Mouse (Mus musculus) hindbrain, embryonic 10.5 days (tissue): ENCODE data around the gene Dpt. TPM values are rescaled to one million over a fixed set of nuclear protein-coding genes. Genes with fewer than 3 reads are reported as not detected.
A peak's percentile ranks its signal among the peaks of the same experiment; 100 is the strongest.

Source experiments
- DNase-seq: peaks from one replicate; pipeline ENCODE4 v3.0.0-alpha.2; 2017; ENCODE audit warnings: low spot score
- H3K27ac ChIP-seq: fragments of 300-500 bp; sonication (generic); 2 replicates; pipeline ENCODE4 v1.5.1; 2016; ENCODE audit warnings: mild to moderate bottlenecking, moderate library complexity
- H3K27me3 ChIP-seq: fragments of 300-500 bp; sonication (generic); 2 replicates; pipeline ENCODE4 v1.6.1; 2016; ENCODE audit warnings: mild to moderate bottlenecking; ENCODE audit not compliant: poor library complexity, insufficient read depth, severe bottlenecking
- H3K36me3 ChIP-seq: fragments of 300-500 bp; sonication (generic); 2 replicates; pipeline ENCODE4 v1.6.1; 2016; ENCODE audit warnings: mild to moderate bottlenecking, moderate library complexity
- H3K4me1 ChIP-seq: fragments of 300-500 bp; sonication (generic); replicated peaks from 2 replicates; pipeline ENCODE4 v1.6.1; 2016; ENCODE audit warnings: mild to moderate bottlenecking
- H3K4me3 ChIP-seq: fragments of 300-500 bp; sonication (generic); 2 replicates; pipeline ENCODE4 v1.5.1; 2016; ENCODE audit warnings: mild to moderate bottlenecking, moderate library complexity
- H3K9me3 ChIP-seq: fragments of 300-500 bp; sonication (generic); 2 replicates; pipeline ENCODE4 v1.6.1; 2016; ENCODE audit warnings: mild to moderate bottlenecking, moderate library complexity
- WGBS: fragments of 180-500 bp; shearing (Covaris S2); methylation state at CpG from one replicate; pipeline ENCODE4 v1.1.7; 2016; 5-methylcytosine and 5-hydroxymethylcytosine counted together
- polyA plus RNA-seq: library from polyadenylated mRNA; unstranded; fragments of >200 nt; fragmentation: Nextera tagmentation; extraction: Ambion mirVana; gene quantifications from 2 replicates; pipeline ENCODE4 v1.2.1, GENCODE M21; 2016

Dpt gene
- polyA plus RNA-seq, 1 experiment from 2014 or later: not detected

- no peaks in the 10 kb centered on the region for H3K36me3 ChIP-seq
- no peaks in the 10 kb centered on the region for H3K4me1 ChIP-seq
- H3K9me3 ChIP-seq: no peaks in the 10 kb centered on the region
- H3K4me3 ChIP-seq: no peak overlapping the region
- H3K27me3 ChIP-seq: no peaks in the 10 kb centered on the region
- WGBS: 95% methylated on average over 1 of the region's 1 CpGs
- DNase-seq: no peak
- H3K27ac ChIP-seq: no peak overlapping the region
Observed at GRCm38 (mm10) chr1:164797746-164798285, 1.4 kb downstream of the Dpt start.

- H3K4me1 ChIP-seq: no peaks in the 10 kb centered on the region
- no peaks in the 10 kb centered on the region for H3K36me3 ChIP-seq
- no peak overlapping the region for H3K4me3 ChIP-seq
- 50% methylated on average over 1 of the region's 1 CpGs for WGBS
- no peak overlapping the region for H3K27ac ChIP-seq
- peak; percentile 4 for DNase-seq
- H3K27me3 ChIP-seq: no peaks in the 10 kb centered on the region
- H3K9me3 ChIP-seq: no peaks in the 10 kb centered on the region
Observed at GRCm38 (mm10) chr1:164798471-164798922, 2.1 kb downstream of the Dpt start.

- 85% methylated on average over 3 of the region's 3 CpGs for WGBS
- H3K36me3 ChIP-seq: no peaks in the 10 kb centered on the region
- no peak overlapping the region for H3K4me3 ChIP-seq
- H3K9me3 ChIP-seq: no peaks in the 10 kb centered on the region
- H3K27ac ChIP-seq: no peak overlapping the region
- no peaks in the 10 kb centered on the region for H3K27me3 ChIP-seq
- no peak for DNase-seq
- H3K4me1 ChIP-seq: no peaks in the 10 kb centered on the region
Observed at GRCm38 (mm10) chr1:164799161-164799560, 2.7 kb downstream of the Dpt start.

- Histone ChIP-seq H3K27ac (no peak overlapping the region), H3K4me1 (no peaks in the 10 kb centered on the region), H3K27me3 (no peaks in the 10 kb centered on the region), H3K9me3 (no peaks in the 10 kb centered on the region), H3K36me3 (no peaks in the 10 kb centered on the region), H3K4me3 (no peak overlapping the region)
- no peak for DNase-seq
- WGBS: 86% methylated on average over 11 of the region's 11 CpGs
Observed at GRCm38 (mm10) chr1:164804277-164804676, 7.8 kb downstream of the Dpt start.

GRCm38 (mm10) chr1:164804751-164805435, 8.4 kb downstream of the Dpt start:
- 81% methylated on average over 10 of the region's 10 CpGs for WGBS
- Histone ChIP-seq H3K36me3 (no peaks in the 10 kb centered on the region), H3K27me3 (no peaks in the 10 kb centered on the region), H3K9me3 (no peaks in the 10 kb centered on the region), H3K4me1 (no peaks in the 10 kb centered on the region), H3K4me3 (no peak overlapping the region), H3K27ac (no peak overlapping the region)
- DNase-seq: no peak

GRCm38 (mm10) chr1:164809371-164809770, 12.9 kb downstream of the Dpt start:
- DNase-seq: no peak
- H3K36me3 ChIP-seq: no peaks in the 10 kb centered on the region
- H3K9me3 ChIP-seq: no peaks in the 10 kb centered on the region
- H3K4me3 ChIP-seq: no peak overlapping the region
- H3K4me1 ChIP-seq: no peaks in the 10 kb centered on the region
- 89% methylated on average over 2 of the region's 2 CpGs for WGBS
- no peak overlapping the region for H3K27ac ChIP-seq
- no peaks in the 10 kb centered on the region for H3K27me3 ChIP-seq

- Histone ChIP-seq H3K36me3 (no peaks in the 10 kb centered on the region), H3K27me3 (no peaks in the 10 kb centered on the region), H3K9me3 (no peaks in the 10 kb centered on the region), H3K27ac (no peak overlapping the region), H3K4me1 (no peaks in the 10 kb centered on the region), H3K4me3 (no peak overlapping the region)
- DNase-seq: no peak
- 94% methylated on average over 3 of the region's 3 CpGs for WGBS
Observed at GRCm38 (mm10) chr1:164811296-164811695, 14.9 kb downstream of the Dpt start.

- no peak for DNase-seq
Observed at GRCm38 (mm10) chr1:164814243-164814642, 17.8 kb downstream of the Dpt start.

GRCm38 (mm10) chr1:164815330-164815729, 18.9 kb downstream of the Dpt start:
- no peaks in the 10 kb centered on the region for H3K27me3 ChIP-seq
- no peak overlapping the region for H3K4me3 ChIP-seq
- 81% methylated on average over 5 of the region's 5 CpGs for WGBS
- DNase-seq: no peak
- H3K27ac ChIP-seq: no peak overlapping the region
- no peaks in the 10 kb centered on the region for H3K9me3 ChIP-seq
- H3K4me1 ChIP-seq: no peaks in the 10 kb centered on the region
- H3K36me3 ChIP-seq: no peaks in the 10 kb centered on the region

More at GRCm38 (mm10) chr1:164814243-164814642, 17.8 kb downstream of the Dpt start:
- 75% methylated on average over 2 of the region's 2 CpGs for WGBS
- Histone ChIP-seq H3K4me3 (no peak overlapping the region), H3K36me3 (no peaks in the 10 kb centered on the region), H3K4me1 (no peaks in the 10 kb centered on the region), H3K27ac (no peak overlapping the region), H3K27me3 (no peaks in the 10 kb centered on the region), H3K9me3 (no peaks in the 10 kb centered on the region)

- no peaks in the 10 kb centered on the region for H3K4me1 ChIP-seq
- no peaks in the 10 kb centered on the region for H3K27me3 ChIP-seq
- 95% methylated on average over 3 of the region's 3 CpGs for WGBS
- DNase-seq: no peak
- no peaks in the 10 kb centered on the region for H3K9me3 ChIP-seq
- H3K36me3 ChIP-seq: no peaks in the 10 kb centered on the region
- H3K4me3 ChIP-seq: no peak overlapping the region
- no peak overlapping the region for H3K27ac ChIP-seq
Observed at GRCm38 (mm10) chr1:164817331-164817730, 20.9 kb downstream of the Dpt start.

GRCm38 (mm10) chr1:164821307-164821706, 24.9 kb downstream of the Dpt start:
- no peak overlapping the region for H3K4me3 ChIP-seq
- 100% methylated on average over 1 of the region's 1 CpGs for WGBS
- DNase-seq: no peak

GRCm38 (mm10) chr1:164821821-164822220, 25.4 kb downstream of the Dpt start:
- H3K27me3 ChIP-seq: no peaks in the 10 kb centered on the region
- H3K36me3 ChIP-seq: no peaks in the 10 kb centered on the region
- WGBS: 62% methylated on average over 3 of the region's 3 CpGs
- H3K9me3 ChIP-seq: no peaks in the 10 kb centered on the region
- peaks cover 9% of the 10 kb centered on the region; the same call in 1 of the 2 replicates for H3K4me1 ChIP-seq
- H3K4me3 ChIP-seq: no peak overlapping the region
- no peak overlapping the region for H3K27ac ChIP-seq
- no peak for DNase-seq

More at GRCm38 (mm10) chr1:164821307-164821706, 24.9 kb downstream of the Dpt start:
- Histone ChIP-seq H3K36me3 (no peaks in the 10 kb centered on the region), H3K27me3 (no peaks in the 10 kb centered on the region), H3K27ac (no peak overlapping the region), H3K9me3 (no peaks in the 10 kb centered on the region), H3K4me1 (peaks cover 9% of the 10 kb centered on the region; the same call in 1 of the 2 replicates)

GRCm38 (mm10) chr1:164822268-164822667, 25.8 kb downstream of the Dpt start:
- no peak overlapping the region for H3K4me3 ChIP-seq
- no peak for DNase-seq
- H3K27me3 ChIP-seq: no peaks in the 10 kb centered on the region
- peaks cover 9% of the 10 kb centered on the region; the same call in 1 of the 2 replicates for H3K4me1 ChIP-seq
- WGBS: 75% methylated on average over 4 of the region's 4 CpGs
- H3K9me3 ChIP-seq: no peaks in the 10 kb centered on the region
- H3K27ac ChIP-seq: no peak overlapping the region
- no peaks in the 10 kb centered on the region for H3K36me3 ChIP-seq
